Mouse (Mus musculus) olfactory bulb, adult 2 months (tissue): ENCODE measurements around the gene Aspscr1.

Experiments
- CTCF ChIP-seq: fragments of 200-500 bp; IDR thresholded peaks from 2 replicates; pipeline ENCODE4 v1.5.1; 2012; ENCODE audit warnings: low read depth, mild to moderate bottlenecking, low read length, moderate library complexity; ENCODE audit not compliant: insufficient read depth
- POLR2A ChIP-seq: fragments of 200-500 bp; IDR thresholded peaks from 2 replicates; pipeline ENCODE4 v1.6.1; 2012; ENCODE audit warnings: mild to moderate bottlenecking, low read depth, low read length, moderate library complexity; ENCODE audit not compliant: insufficient read depth

DNA sequence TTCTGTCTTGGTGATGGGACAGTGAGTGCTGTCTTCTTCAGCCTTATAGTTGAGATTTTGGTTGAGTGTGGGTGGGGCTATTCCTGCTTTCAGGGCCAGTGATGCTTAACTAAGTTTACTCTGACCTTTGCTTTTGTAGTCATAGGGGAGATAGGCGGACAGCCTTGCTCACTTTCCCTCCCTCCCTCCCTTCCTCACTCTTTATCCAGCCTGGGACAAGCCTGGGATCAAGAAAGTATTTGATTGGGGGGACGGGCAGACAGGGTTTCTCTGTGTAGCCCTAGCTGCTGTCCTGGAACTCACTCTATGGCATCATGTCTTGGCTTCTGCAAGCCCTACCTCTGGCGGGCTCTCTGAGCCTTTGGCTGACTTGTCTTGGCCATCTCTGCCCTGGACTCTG is 20.7 kb downstream of the Aspscr1 start:
- TF ChIP-seq POLR2A (no peak), CTCF (no peak)
